Mouse (Mus musculus) ES-E14 (cell line): ENCODE results near the gene Trim56. TPM values are rescaled to one million over a fixed set of nuclear protein-coding genes. Genes with fewer than 3 reads are reported as not detected.

Experiments used
- DNase-seq: peaks from one replicate; pipeline ENCODE4 v3.0.0-alpha.2; 2013; ENCODE audit warnings: low read depth, low spot score
- H3K27ac ChIP-seq: 2 replicates; pipeline ENCODE4 v1.5.1; 2012; ENCODE audit warnings: low read depth, mild to moderate bottlenecking, low read length, moderate library complexity, mixed read lengths; ENCODE audit not compliant: poor library complexity, insufficient read depth, severe bottlenecking
- H3K36me3 ChIP-seq: 2 replicates; pipeline ENCODE4 v1.6.1; 2012; ENCODE audit warnings: mild to moderate bottlenecking, low read length, moderate library complexity, mixed read lengths; ENCODE audit not compliant: control insufficient read depth, poor library complexity, insufficient read depth, severe bottlenecking
- H3K4me1 ChIP-seq, 2 experiments: fragments of 150-350 bp in 1 of 2; sonication (generic) in 1 of 2; 2 replicates each; pipeline ENCODE4 v1.6.1; 2012; ENCODE audit warnings: low read length in 2 of 2, mild to moderate bottlenecking in 1 of 2, mixed read lengths in 1 of 2; ENCODE audit not compliant: control insufficient read depth in 2 of 2, insufficient read depth in 2 of 2, poor library complexity in 1 of 2
- H3K4me3 ChIP-seq, 2 experiments: fragments of 150-350 bp in 1 of 2; sonication (generic) in 1 of 2; 2 replicates each; pipeline ENCODE4 v1.5.1; 2012; ENCODE audit warnings: low read length in 2 of 2, low read depth in 1 of 2, mild to moderate bottlenecking in 1 of 2, mixed read lengths in 1 of 2; ENCODE audit not compliant: insufficient read depth in 1 of 2, poor library complexity in 1 of 2, severe bottlenecking in 1 of 2
- H3K9ac ChIP-seq: 2 replicates; pipeline ENCODE4 v1.6.1; 2012; ENCODE audit warnings: low read depth, mild to moderate bottlenecking, low read length, mixed read lengths; ENCODE audit not compliant: poor library complexity, insufficient read depth, severe bottlenecking
- H3K9me3 ChIP-seq: fragments of 150-350 bp; sonication (generic); 2 replicates; pipeline ENCODE4 v1.6.1; 2012; ENCODE audit warnings: low read depth, mild to moderate bottlenecking, low read length; ENCODE audit not compliant: control insufficient read depth, insufficient read depth
- CHD2 ChIP-seq: IDR thresholded peaks from 2 replicates; pipeline ENCODE4 v1.6.1; 2014; ENCODE audit warnings: mild to moderate bottlenecking, low read depth, low read length, inconsistent platforms
- HCFC1 ChIP-seq: IDR thresholded peaks from 2 replicates; pipeline ENCODE4 v1.6.1; 2012; ENCODE audit warnings: low read length, inconsistent platforms, borderline replicate concordance; ENCODE audit not compliant: insufficient read depth
- MAFK ChIP-seq: IDR thresholded peaks from 2 replicates; pipeline ENCODE4 v1.6.1; 2014; ENCODE audit warnings: mild to moderate bottlenecking, low read depth, low read length, inconsistent platforms; ENCODE audit not compliant: insufficient read depth
- ZC3H11A ChIP-seq: IDR thresholded peaks from 2 replicates; pipeline ENCODE4 v1.6.1; 2012; ENCODE audit warnings: low read depth, mild to moderate bottlenecking, inconsistent platforms, low read length, borderline replicate concordance
- ZNF384 ChIP-seq: IDR thresholded peaks from 2 replicates; pipeline ENCODE4 v1.6.1; 2012; ENCODE audit warnings: low read depth, low read length, inconsistent platforms
- in situ Hi-C, 2 experiments: fragments of 600-800 bp; cut with MboI; formaldehyde crosslinking; loops; one replicate each; pipeline ENCODE4 v1.15.1; 2025; ENCODE audit warnings: low sequenced_read_pairs in 2 of 2, inconsistent platforms in 1 of 2; ENCODE audit not compliant: unreplicated experiment in 2 of 2
- total RNA-seq: library from RNA; depleted of rRNA; stranded (reverse); fragments of 300-350 nt; gene quantifications from 2 replicates; pipeline ENCODE4 v1.2.3, GENCODE M21; 2012

Gene Trim56
- total RNA-seq, 1 experiment = 5.3 TPM

DNA sequence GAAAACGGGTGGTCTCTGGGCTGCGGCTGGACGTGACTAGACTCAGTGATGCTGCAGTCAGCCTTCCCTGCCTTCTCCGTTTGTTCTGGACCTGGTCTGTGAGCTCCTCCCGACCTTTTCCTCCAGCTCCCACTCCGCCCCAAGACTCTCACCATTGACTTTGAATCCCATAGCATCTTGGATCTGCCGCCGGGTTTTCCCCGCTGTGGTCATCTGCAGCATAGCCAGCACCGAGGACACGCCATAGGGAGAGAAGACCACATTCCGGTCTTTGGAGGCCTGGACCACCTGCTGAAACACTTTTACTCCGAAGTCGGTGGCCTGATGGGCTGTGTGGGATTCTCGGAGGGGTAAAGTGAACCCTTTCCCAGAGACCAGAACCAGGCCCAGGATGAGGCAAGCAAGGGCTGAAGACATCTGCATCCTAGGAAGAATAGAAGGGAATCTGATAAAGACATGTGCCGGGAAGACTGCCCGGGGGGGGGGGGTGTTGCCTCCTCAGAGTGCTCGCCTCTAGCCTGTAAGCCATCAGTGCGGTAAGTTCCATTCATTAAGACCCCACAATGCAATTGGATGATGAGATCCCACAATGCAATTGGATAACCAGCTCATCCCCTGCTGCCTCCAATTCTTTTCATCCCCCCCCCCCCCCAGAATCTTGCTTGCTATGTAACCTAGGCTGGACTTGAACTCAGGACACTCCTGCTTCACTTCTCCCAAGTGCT is 45.0 kb downstream of the Trim56 start:
- TF ChIP-seq HCFC1 (no peak), ZC3H11A (no peak)
- peak overlapping the region in 1 of 2 experiments; percentile 22; a peak in 2 of 4 replicates for H3K4me3 ChIP-seq
- H3K27ac ChIP-seq = no peak overlapping the region
- in situ Hi-C loops = no loop called here
- peak overlapping the region; percentile 31; the same call in 1 of the 2 replicates for H3K9ac ChIP-seq
- peaks cover 7% of the 10 kb centered on the region; the same call in 1 of the 2 replicates for H3K36me3 ChIP-seq
- peaks cover 4 to 32% of the 10 kb centered on the region in 2 experiments; a peak in 3 of 4 replicates for H3K4me1 ChIP-seq
- H3K9me3 ChIP-seq = no peaks in the 10 kb centered on the region
- no peak for DNase-seq

- Histone ChIP-seq H3K9ac (no peak overlapping the region), H3K36me3 (peaks cover 7% of the 10 kb centered on the region; the same call in 1 of the 2 replicates), H3K9me3 (no peaks in the 10 kb centered on the region), H3K4me3 (no peak overlapping the region), H3K4me1 (peaks cover 0 to 12% of the 10 kb centered on the region in 2 experiments; a peak in 2 of 4 replicates), H3K27ac (no peak overlapping the region)
- in situ Hi-C loops = no loop called here
- TF ChIP-seq HCFC1 (no peak), MAFK (no peak), ZNF384 (no peak)
- DNase-seq = no peak
Observed at GRCm38 (mm10) chr5:137068711-137069110, 47.3 kb downstream of the Trim56 start.

GRCm38 (mm10) chr5:137065923-137066322 is 50.1 kb downstream of the Trim56 start:
- in situ Hi-C loops = no loop called here
- Histone ChIP-seq H3K27ac (no peak overlapping the region), H3K36me3 (peaks cover 13% of the 10 kb centered on the region), H3K9ac (no peak overlapping the region), H3K4me3 (no peak overlapping the region), H3K9me3 (no peaks in the 10 kb centered on the region), H3K4me1 (peaks cover 0 to 4% of the 10 kb centered on the region in 2 experiments; a peak in 2 of 4 replicates)
- DNase-seq = no peak
- no peak for TF ChIP-seq CHD2
- TF ChIP-seq ZNF384 = no peak
- no peak for TF ChIP-seq MAFK
- no peak for TF ChIP-seq ZC3H11A
- no peak for TF ChIP-seq HCFC1

- H3K9ac ChIP-seq = no peak overlapping the region
- H3K36me3 ChIP-seq = peaks cover 13% of the 10 kb centered on the region
- no peak overlapping the region for H3K27ac ChIP-seq
- no peak for DNase-seq
- no peaks in the 10 kb centered on the region for H3K9me3 ChIP-seq
- TF ChIP-seq MAFK (no peak), HCFC1 (no peak), ZC3H11A (no peak)
- no peak overlapping the region for H3K4me3 ChIP-seq
- in situ Hi-C loops = no loop called here
- H3K4me1 ChIP-seq = peaks cover 0 to 3% of the 10 kb centered on the region in 2 experiments; a peak in 2 of 4 replicates
Observed at GRCm38 (mm10) chr5:137065454-137065853, 50.6 kb downstream of the Trim56 start.

DNA sequence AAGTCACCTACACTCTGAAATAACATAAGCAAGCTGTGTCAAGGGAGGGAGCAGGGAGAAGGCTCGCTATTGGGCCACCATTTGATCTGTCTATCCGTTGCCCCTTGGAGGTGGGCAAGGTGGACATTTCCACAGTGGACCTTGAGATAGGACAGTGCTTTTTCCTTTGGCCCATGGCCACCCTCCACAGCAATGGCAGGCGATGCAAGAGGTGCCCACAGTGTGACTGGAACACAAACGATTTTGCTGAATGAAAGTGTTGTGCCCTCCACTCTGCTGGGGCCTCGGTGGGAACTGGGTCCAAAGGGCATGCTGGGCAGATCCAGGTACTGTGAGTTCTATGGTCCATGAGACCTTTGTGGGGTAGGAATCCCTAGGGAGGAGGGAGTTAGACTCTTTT is 53.4 kb downstream of the Trim56 start:
- DNase-seq = no peak
- in situ Hi-C loops = no loop called here
- TF ChIP-seq MAFK = no peak
- TF ChIP-seq ZC3H11A = no peak
- no peak for TF ChIP-seq CHD2
- TF ChIP-seq ZNF384 = no peak
- no peak for TF ChIP-seq HCFC1
- Histone ChIP-seq H3K36me3 (peaks cover 10% of the 10 kb centered on the region), H3K4me1 (peaks cover 0 to 5% of the 10 kb centered on the region in 2 experiments; a peak in 1 of 4 replicates), H3K4me3 (no peak overlapping the region), H3K27ac (no peak overlapping the region), H3K9me3 (no peaks in the 10 kb centered on the region), H3K9ac (no peak overlapping the region)
